In the genomic region with DNA sequence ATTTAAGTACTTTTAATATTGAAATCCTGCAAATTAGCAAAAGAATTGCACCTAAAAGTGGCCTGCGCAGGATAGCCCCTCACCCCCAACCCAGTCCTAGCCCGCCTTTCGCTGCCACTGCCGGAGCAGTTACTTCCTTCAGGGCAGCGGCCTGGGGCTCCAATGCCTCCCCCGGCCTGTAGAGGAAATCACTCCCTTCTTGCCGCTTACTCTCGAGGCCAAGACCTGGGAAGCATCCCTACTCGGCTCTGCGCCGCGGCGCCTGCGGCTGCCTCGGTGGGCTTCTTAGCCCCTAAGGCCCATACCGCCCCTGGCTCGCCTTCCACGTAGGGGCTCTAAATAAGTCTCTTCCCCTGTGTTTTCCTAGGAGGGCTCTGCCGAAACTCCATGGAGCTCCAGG, we compare ENCODE assay signal across 8 mouse cellular contexts. TPM values are rescaled to one million over a fixed set of nuclear protein-coding genes. Genes with fewer than 3 reads are reported as not detected.
DNase-seq lines count a peak whose midpoint lies in the region; ATAC-seq lines count a peak whose summit lies in the region.

No protein-coding gene starts in this region.

- peak; percentile 10; the same call in 1 of the 2 replicates for ATAC-seq in forebrain, embryonic 12.5 days (ENCODE audit: low FRiP score)
- no peak for ATAC-seq in midbrain, embryonic 16.5 days

- H3K4me2 ChIP-seq in forebrain, embryonic 12.5 days = peak overlapping the region; percentile 69
- H3K4me2 ChIP-seq in midbrain, embryonic 16.5 days (ENCODE audit: low read length) = peak overlapping the region; percentile 72

- intact Hi-C loops in heart, postnatal 10 days (cut with DNase I) = no loop called here

- H3K9ac ChIP-seq in forebrain, embryonic 12.5 days = peak overlapping the region; percentile 97
- H3K9ac ChIP-seq in midbrain, embryonic 16.5 days (ENCODE audit: low read depth, low read length) = peak overlapping the region; percentile 74

- peak overlapping the region; percentile 93 for H3K4me3 ChIP-seq in heart, embryonic 10.5 days
- H3K4me3 ChIP-seq in forebrain, embryonic 12.5 days (replicated peaks) = peak overlapping the region; percentile 77
- peak overlapping the region; percentile 43 for H3K4me3 ChIP-seq in midbrain, embryonic 16.5 days (ENCODE audit: low read depth, low read length)

- H3K27me3 ChIP-seq in heart, embryonic 10.5 days (ENCODE audit: insufficient read depth, poor library complexity, severe bottlenecking) = no peaks in the 10 kb centered on the region
- peaks cover 14% of the 10 kb centered on the region for H3K27me3 ChIP-seq in forebrain, embryonic 12.5 days
- peaks cover 5% of the 10 kb centered on the region; the same call in 1 of the 2 replicates for H3K27me3 ChIP-seq in midbrain, embryonic 16.5 days (ENCODE audit: control insufficient read depth, insufficient read depth, low read depth, low read length)

- WGBS in heart, embryonic 10.5 days = 6% methylated on average over 19 of the region's 19 CpGs
- WGBS in forebrain, embryonic 12.5 days = 2% methylated on average over 19 of the region's 19 CpGs
- WGBS in midbrain, embryonic 16.5 days = 3% methylated on average over 19 of the region's 19 CpGs

- H3K36me3 ChIP-seq in heart, embryonic 10.5 days = peaks cover 33% of the 10 kb centered on the region; the same call in 1 of the 2 replicates
- H3K36me3 ChIP-seq in forebrain, embryonic 12.5 days (replicated peaks) = peaks cover 13% of the 10 kb centered on the region; the same call in 1 of the 2 replicates
- H3K36me3 ChIP-seq in midbrain, embryonic 16.5 days (ENCODE audit: control insufficient read depth, insufficient read depth, low read length) = no peaks in the 10 kb centered on the region

- H3K4me1 ChIP-seq in heart, embryonic 10.5 days = peaks cover 56% of the 10 kb centered on the region
- H3K4me1 ChIP-seq in forebrain, embryonic 12.5 days = peaks cover 69% of the 10 kb centered on the region
- peaks cover 7% of the 10 kb centered on the region; the same call in 1 of the 2 replicates for H3K4me1 ChIP-seq in midbrain, embryonic 16.5 days (ENCODE audit: control insufficient read depth, insufficient read depth, low read length)

- DNase-seq in heart, embryonic 10.5 days (ENCODE audit: low spot score) = no peak
- no peak for DNase-seq in heart, postnatal 10 days
- DNase-seq in kidney, postnatal 4 days = peak; percentile 62 to 72
- DNase-seq in cerebellum, postnatal 4 days (ENCODE audit: low spot score in 2 of 2) = no peak
- no peak for DNase-seq in right cerebral cortex, postnatal 14 days
- no peak for DNase-seq in left cerebral cortex, adult 8-10 months (ENCODE audit: low spot score in 2 of 2)

- peak overlapping the region; percentile 99 for H3K27ac ChIP-seq in heart, embryonic 10.5 days
- H3K27ac ChIP-seq in forebrain, embryonic 12.5 days = peak overlapping the region; percentile 98
- peak overlapping the region; percentile 84 for H3K27ac ChIP-seq in midbrain, embryonic 16.5 days (ENCODE audit: low read length)

- no peaks in the 10 kb centered on the region for H3K9me3 ChIP-seq in heart, embryonic 10.5 days
- H3K9me3 ChIP-seq in forebrain, embryonic 12.5 days = no peaks in the 10 kb centered on the region
- H3K9me3 ChIP-seq in midbrain, embryonic 16.5 days (replicated peaks; ENCODE audit: control insufficient read depth, low read length, poor library complexity, severe bottlenecking) = no peaks in the 10 kb centered on the region

RNA-seq across cellular contexts. Expression of gene Meis2, which starts 5.4 kb away (rescaled TPM):
- polyA plus RNA-seq in heart, embryonic 10.5 days (2016; fragmentation: Nextera tagmentation; extraction: Ambion mirVana) = 45.2 and 62.7 TPM in 2 replicates
- total RNA-seq in heart, postnatal 10 days (2021) = 10 to 100 TPM; 22.4 to 27.5 TPM
- 104 and 111 TPM in 2 replicates for polyA plus RNA-seq in forebrain, embryonic 12.5 days (2016; fragmentation: Nextera tagmentation; extraction: Ambion mirVana)
- polyA plus RNA-seq in midbrain, embryonic 16.5 days (2015; fragmentation: Nextera tagmentation; extraction: Ambion mirVana) = 62.5 and 70.2 TPM in 2 replicates
- total RNA-seq in left cerebral cortex, adult 8-10 months (2022) = 100 to 1,000 TPM; 141 to 190 (median 171) TPM

Comparison
In these comparisons a context has a peak if more than half of its experiments do, and no peak if none do; other contexts are left out.
1. DNase-seq: peak in kidney, postnatal 4 days (2 of 2); none in heart, embryonic 10.5 days (single experiment), heart, postnatal 10 days (0 of 2), cerebellum, postnatal 4 days (0 of 2), right cerebral cortex, postnatal 14 days (single experiment) and left cerebral cortex, adult 8-10 months (0 of 2).
2. H3K4me3 ChIP-seq: peak in every context shown above with its lines; median percentile 93 in heart, embryonic 10.5 days; 77 in forebrain, embryonic 12.5 days; 43 in midbrain, embryonic 16.5 days.
3. Peak in every context shown above with its lines, with median percentiles within 50 percentile points of each other: H3K27ac ChIP-seq.